Mouse (Mus musculus): Measurements from ENCODE around the gene Gm10309. TPM values are rescaled to one million over a fixed set of nuclear protein-coding genes. Genes with fewer than 3 reads are reported as not detected.

Gene Gm10309
- polyA plus RNA-seq, 1 experiment from 2014 or later = 0.24 TPM

DNA sequence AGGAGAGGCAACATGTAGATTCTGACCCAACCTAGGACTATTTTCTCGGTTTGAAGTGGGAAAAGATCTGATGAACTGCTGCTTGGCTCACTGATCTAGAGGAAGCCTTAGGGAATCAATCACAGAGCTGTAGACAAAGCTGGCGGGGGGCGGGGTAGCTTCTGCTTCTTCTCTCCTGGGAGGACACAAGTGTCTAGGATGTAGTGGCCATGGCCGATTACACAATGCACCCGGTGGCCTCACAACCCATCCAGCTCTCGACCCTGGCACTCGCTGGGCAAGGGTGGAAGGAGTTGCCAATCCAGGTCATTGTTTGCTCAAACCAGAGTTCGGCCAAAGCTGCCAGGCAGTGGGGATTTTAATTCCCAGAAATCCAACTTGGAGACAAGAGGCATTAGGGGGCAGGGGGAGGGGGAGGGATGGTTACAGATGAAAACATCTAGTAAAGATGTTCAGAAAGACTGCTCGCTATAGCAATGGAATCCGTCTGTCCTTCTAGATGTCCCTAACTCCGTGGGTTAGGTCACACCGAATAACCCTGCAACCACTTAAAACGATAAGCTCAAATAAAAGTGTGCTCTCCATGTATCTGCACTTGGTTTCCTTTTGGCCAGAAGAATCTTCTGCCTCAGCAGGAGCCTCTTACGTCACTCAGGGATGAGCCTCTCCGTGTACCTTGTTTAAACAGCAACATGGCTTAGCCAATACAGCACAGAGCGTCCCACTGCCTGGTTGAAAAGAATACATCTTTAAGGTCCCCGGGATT is 27.9 kb upstream of the Gm10309 start:
- H3K4me2 ChIP-seq = no peak overlapping the region
- no peaks in the 10 kb centered on the region for H3K36me3 ChIP-seq (ENCODE audit: control insufficient read depth, insufficient read depth, low read length)
- peak overlapping the region; percentile 22; the same call in 1 of the 2 replicates for H3K27ac ChIP-seq (ENCODE audit: low read depth, low read length)
- ATAC-seq (replicated peaks; ENCODE audit: insufficient number of reproducible peaks, low FRiP score, low TSS enrichment) = no peak
- no peak overlapping the region for H3K4me3 ChIP-seq (ENCODE audit: low read depth, low read length)
- 65% methylated on average over 17 of the region's 17 CpGs for WGBS (ENCODE audit: insufficient replicate concordance)
- H3K9ac ChIP-seq (ENCODE audit: low read depth, low read length) = no peak overlapping the region
- H3K27me3 ChIP-seq (ENCODE audit: control insufficient read depth, insufficient read depth, low read length) = no peaks in the 10 kb centered on the region
- H3K4me1 ChIP-seq (ENCODE audit: control insufficient read depth, insufficient read depth, low read length) = peaks cover 38% of the 10 kb centered on the region
- no peaks in the 10 kb centered on the region for H3K9me3 ChIP-seq (replicated peaks; ENCODE audit: control insufficient read depth, low read length)

DNA sequence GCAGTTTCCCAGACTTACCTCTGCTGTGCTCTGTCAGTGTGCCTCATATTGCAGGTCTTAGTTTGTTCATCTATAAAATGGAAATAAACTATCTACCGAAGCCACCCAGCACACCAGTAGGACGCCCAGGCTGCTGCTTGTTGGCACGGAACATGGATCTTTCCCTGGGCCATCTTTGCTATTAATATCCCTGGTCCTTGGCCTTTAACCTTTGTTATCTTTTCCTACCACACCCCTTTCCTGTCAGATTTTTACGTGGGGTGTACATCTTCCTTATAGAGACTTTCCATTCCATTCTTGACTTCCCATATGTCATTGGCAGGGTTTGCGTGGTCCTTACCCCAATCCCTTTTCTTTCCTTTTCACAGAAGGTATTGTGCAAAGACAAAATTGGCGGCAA is 26.2 kb upstream of the Gm10309 start:
- Histone ChIP-seq H3K36me3 (ENCODE audit: control insufficient read depth, insufficient read depth, low read length) (no peaks in the 10 kb centered on the region), H3K4me3 (ENCODE audit: low read depth, low read length) (no peak overlapping the region), H3K9ac (ENCODE audit: low read depth, low read length) (no peak overlapping the region), H3K4me1 (ENCODE audit: control insufficient read depth, insufficient read depth, low read length) (peaks cover 27% of the 10 kb centered on the region), H3K27ac (ENCODE audit: low read depth, low read length) (no peak overlapping the region), H3K27me3 (ENCODE audit: control insufficient read depth, insufficient read depth, low read length) (no peaks in the 10 kb centered on the region), H3K4me2 (no peak overlapping the region), H3K9me3 (replicated peaks; ENCODE audit: control insufficient read depth, low read length) (no peaks in the 10 kb centered on the region)
- WGBS (ENCODE audit: insufficient replicate concordance) = 65% methylated on average over 6 of the region's 6 CpGs
- ATAC-seq (replicated peaks; ENCODE audit: insufficient number of reproducible peaks, low FRiP score, low TSS enrichment) = no peak

DNA sequence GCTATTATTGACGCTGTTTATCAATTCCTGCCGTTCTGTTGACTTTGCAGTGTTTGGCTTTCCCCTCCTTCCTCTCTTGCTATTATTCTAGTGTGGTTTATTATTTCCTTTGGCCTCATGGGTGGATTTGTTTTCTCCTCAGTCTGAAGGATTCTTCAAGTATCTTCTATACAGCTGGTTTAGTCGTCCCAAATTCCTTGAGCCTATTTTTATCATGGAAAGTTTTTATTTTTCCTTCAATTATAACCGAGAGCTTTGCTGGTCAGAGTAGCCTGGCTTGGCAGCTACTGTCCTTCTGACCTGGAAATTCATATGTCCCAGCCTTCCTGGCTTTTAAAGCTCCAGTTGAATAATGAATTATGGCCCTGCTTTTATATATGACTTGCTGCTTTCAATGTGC is 24.4 kb upstream of the Gm10309 start:
- Histone ChIP-seq H3K9me3 (replicated peaks; ENCODE audit: control insufficient read depth, low read length) (no peaks in the 10 kb centered on the region), H3K36me3 (ENCODE audit: control insufficient read depth, insufficient read depth, low read length) (no peaks in the 10 kb centered on the region), H3K27ac (ENCODE audit: low read depth, low read length) (no peak overlapping the region), H3K4me3 (ENCODE audit: low read depth, low read length) (no peak overlapping the region), H3K27me3 (ENCODE audit: control insufficient read depth, insufficient read depth, low read length) (no peaks in the 10 kb centered on the region), H3K4me2 (no peak overlapping the region), H3K9ac (ENCODE audit: low read depth, low read length) (no peak overlapping the region), H3K4me1 (ENCODE audit: control insufficient read depth, insufficient read depth, low read length) (peaks cover 27% of the 10 kb centered on the region)
- WGBS (ENCODE audit: insufficient replicate concordance) = 54% methylated on average over 4 of the region's 4 CpGs
- no peak for ATAC-seq (replicated peaks; ENCODE audit: insufficient number of reproducible peaks, low FRiP score, low TSS enrichment)

GRCm38 (mm10) chr17:86529003-86529402 is 24.0 kb upstream of the Gm10309 start:
- no peaks in the 10 kb centered on the region for H3K9me3 ChIP-seq (replicated peaks; ENCODE audit: control insufficient read depth, low read length)
- no peaks in the 10 kb centered on the region for H3K36me3 ChIP-seq (ENCODE audit: control insufficient read depth, insufficient read depth, low read length)
- no peak overlapping the region for H3K4me2 ChIP-seq
- peaks cover 27% of the 10 kb centered on the region for H3K4me1 ChIP-seq (ENCODE audit: control insufficient read depth, insufficient read depth, low read length)
- H3K9ac ChIP-seq (ENCODE audit: low read depth, low read length) = no peak overlapping the region
- no peak overlapping the region for H3K27ac ChIP-seq (ENCODE audit: low read depth, low read length)
- H3K4me3 ChIP-seq (ENCODE audit: low read depth, low read length) = no peak overlapping the region
- no peaks in the 10 kb centered on the region for H3K27me3 ChIP-seq (ENCODE audit: control insufficient read depth, insufficient read depth, low read length)
- 62% methylated on average over 10 of the region's 10 CpGs for WGBS (ENCODE audit: insufficient replicate concordance)
- no peak for ATAC-seq (replicated peaks; ENCODE audit: insufficient number of reproducible peaks, low FRiP score, low TSS enrichment)

DNA sequence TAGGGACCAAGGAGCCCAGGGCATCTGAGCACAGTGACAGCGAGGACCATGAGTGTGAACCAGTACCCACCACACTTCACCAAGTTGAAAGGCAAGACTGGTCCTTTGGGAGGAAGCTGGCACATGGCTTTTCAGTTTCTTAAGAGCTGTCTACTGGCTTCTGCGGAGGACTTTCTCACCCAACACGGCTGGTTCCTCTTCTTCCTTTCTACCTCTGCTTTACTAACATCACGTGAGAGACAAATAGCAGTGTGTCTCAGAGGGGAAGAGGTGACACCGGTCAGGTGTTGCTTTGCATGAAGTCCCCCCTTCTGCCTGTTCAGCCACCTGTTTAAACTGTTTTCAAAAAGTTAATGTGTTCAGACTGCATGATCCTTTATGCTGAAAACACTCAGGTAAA is 22.3 kb upstream of the Gm10309 start:
- no peaks in the 10 kb centered on the region for H3K36me3 ChIP-seq (ENCODE audit: control insufficient read depth, insufficient read depth, low read length)
- H3K4me3 ChIP-seq (ENCODE audit: low read depth, low read length) = no peak overlapping the region
- no peaks in the 10 kb centered on the region for H3K27me3 ChIP-seq (ENCODE audit: control insufficient read depth, insufficient read depth, low read length)
- no peak overlapping the region for H3K4me2 ChIP-seq
- no peaks in the 10 kb centered on the region for H3K9me3 ChIP-seq (replicated peaks; ENCODE audit: control insufficient read depth, low read length)
- H3K4me1 ChIP-seq (ENCODE audit: control insufficient read depth, insufficient read depth, low read length) = peaks cover 14% of the 10 kb centered on the region
- H3K27ac ChIP-seq (ENCODE audit: low read depth, low read length) = no peak overlapping the region
- H3K9ac ChIP-seq (ENCODE audit: low read depth, low read length) = no peak overlapping the region
- no peak for ATAC-seq (replicated peaks; ENCODE audit: insufficient number of reproducible peaks, low FRiP score, low TSS enrichment)
- WGBS (ENCODE audit: insufficient replicate concordance) = 88% methylated on average over 5 of the region's 5 CpGs

DNA sequence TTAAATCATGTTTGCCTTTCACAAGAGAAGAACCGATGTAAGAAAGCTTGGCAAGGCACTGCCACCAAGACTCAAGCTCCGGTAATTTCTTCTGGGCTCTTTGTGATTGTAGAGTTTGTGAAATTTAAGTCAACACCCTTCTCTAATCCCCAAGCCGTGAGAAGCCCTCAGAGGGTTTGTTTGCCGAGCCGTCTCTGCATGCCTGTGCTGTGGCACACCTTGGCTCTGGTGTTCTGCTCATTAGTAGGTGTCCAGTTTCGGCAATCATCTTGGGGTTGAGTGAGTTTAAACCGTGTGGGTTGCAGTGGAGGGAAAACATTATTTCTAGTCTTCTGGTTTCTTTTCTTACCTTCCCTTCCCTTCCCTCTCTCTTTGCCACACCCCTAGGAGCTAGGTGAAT is 21.0 kb upstream of the Gm10309 start:
- ATAC-seq (replicated peaks; ENCODE audit: insufficient number of reproducible peaks, low FRiP score, low TSS enrichment) = no peak
- H3K36me3 ChIP-seq (ENCODE audit: control insufficient read depth, insufficient read depth, low read length) = no peaks in the 10 kb centered on the region
- WGBS (ENCODE audit: insufficient replicate concordance) = 86% methylated on average over 7 of the region's 7 CpGs

DNA sequence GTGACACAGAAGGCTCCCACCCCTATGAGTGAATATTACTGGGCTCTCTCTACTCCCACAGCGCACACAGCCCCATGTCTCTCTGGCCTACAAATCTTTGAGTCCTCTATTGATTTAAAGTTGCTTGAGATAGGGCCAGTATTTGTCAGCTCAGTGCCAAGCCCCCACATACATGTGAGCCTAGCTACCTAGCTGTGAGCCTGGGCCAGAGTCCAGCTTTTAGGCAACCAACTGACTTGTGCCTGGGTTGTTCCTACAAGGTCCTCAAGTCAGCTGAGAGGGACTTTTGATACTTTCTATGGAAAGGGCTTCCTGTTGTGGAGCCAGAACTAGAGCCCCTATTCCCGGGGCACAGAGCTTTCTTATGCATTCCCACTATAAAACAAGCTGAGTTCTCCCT is 20.0 kb upstream of the Gm10309 start:
- no peak overlapping the region for H3K27ac ChIP-seq (ENCODE audit: low read depth, low read length)
- H3K4me3 ChIP-seq (ENCODE audit: low read depth, low read length) = no peak overlapping the region
- WGBS (ENCODE audit: insufficient replicate concordance) = 79% methylated on average over 2 of the region's 2 CpGs
- no peaks in the 10 kb centered on the region for H3K27me3 ChIP-seq (ENCODE audit: control insufficient read depth, insufficient read depth, low read length)
- H3K36me3 ChIP-seq (ENCODE audit: control insufficient read depth, insufficient read depth, low read length) = no peaks in the 10 kb centered on the region
- no peak overlapping the region for H3K9ac ChIP-seq (ENCODE audit: low read depth, low read length)
- H3K4me1 ChIP-seq (ENCODE audit: control insufficient read depth, insufficient read depth, low read length) = peaks cover 8% of the 10 kb centered on the region
- no peak overlapping the region for H3K4me2 ChIP-seq
- no peak for ATAC-seq (replicated peaks; ENCODE audit: insufficient number of reproducible peaks, low FRiP score, low TSS enrichment)
- H3K9me3 ChIP-seq (replicated peaks; ENCODE audit: control insufficient read depth, low read length) = no peaks in the 10 kb centered on the region

More for the DNA sequence above, 21.0 kb upstream of the Gm10309 start:
- Histone ChIP-seq H3K9me3 (replicated peaks; ENCODE audit: control insufficient read depth, low read length) (no peaks in the 10 kb centered on the region), H3K27me3 (ENCODE audit: control insufficient read depth, insufficient read depth, low read length) (no peaks in the 10 kb centered on the region), H3K9ac (ENCODE audit: low read depth, low read length) (no peak overlapping the region), H3K4me1 (ENCODE audit: control insufficient read depth, insufficient read depth, low read length) (peaks cover 14% of the 10 kb centered on the region), H3K27ac (ENCODE audit: low read depth, low read length) (no peak overlapping the region), H3K4me2 (no peak overlapping the region), H3K4me3 (ENCODE audit: low read depth, low read length) (no peak overlapping the region)

- no peak overlapping the region for H3K27ac ChIP-seq (ENCODE audit: low read depth, low read length)
- H3K9me3 ChIP-seq (replicated peaks; ENCODE audit: control insufficient read depth, low read length) = no peaks in the 10 kb centered on the region
- no peaks in the 10 kb centered on the region for H3K27me3 ChIP-seq (ENCODE audit: control insufficient read depth, insufficient read depth, low read length)
- no peak for ATAC-seq (replicated peaks; ENCODE audit: insufficient number of reproducible peaks, low FRiP score, low TSS enrichment)
- H3K4me2 ChIP-seq = no peak overlapping the region
- WGBS (ENCODE audit: insufficient replicate concordance) = 90% methylated on average over 10 of the region's 10 CpGs
- no peak overlapping the region for H3K9ac ChIP-seq (ENCODE audit: low read depth, low read length)
- no peaks in the 10 kb centered on the region for H3K4me1 ChIP-seq (ENCODE audit: control insufficient read depth, insufficient read depth, low read length)
- no peaks in the 10 kb centered on the region for H3K36me3 ChIP-seq (ENCODE audit: control insufficient read depth, insufficient read depth, low read length)
- H3K4me3 ChIP-seq (ENCODE audit: low read depth, low read length) = no peak overlapping the region
These were observed 18.8 kb upstream of the Gm10309 start for GRCm38 (mm10) chr17:86523843-86524242.

DNA sequence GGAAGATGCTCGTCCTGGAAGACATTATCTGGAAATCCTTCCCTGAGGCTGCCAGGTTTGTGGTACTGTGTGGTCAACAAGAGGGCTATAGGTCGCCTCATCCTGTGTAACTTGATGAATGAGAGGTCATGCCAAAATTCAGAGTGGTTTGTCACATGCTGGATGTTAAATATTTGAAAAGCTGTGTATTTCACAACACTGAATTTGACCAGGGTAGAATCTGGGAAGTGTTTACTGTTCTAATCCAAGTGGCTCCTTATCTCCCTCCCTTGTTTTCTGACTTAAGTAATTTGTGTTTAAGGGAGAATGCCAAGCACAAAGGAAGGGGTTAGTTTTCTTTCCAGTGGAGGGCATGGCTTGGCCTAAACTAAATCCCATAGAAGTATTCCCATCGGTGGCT is 18.3 kb upstream of the Gm10309 start:
- H3K4me3 ChIP-seq (ENCODE audit: low read depth, low read length) = no peak overlapping the region
- no peak overlapping the region for H3K27ac ChIP-seq (ENCODE audit: low read depth, low read length)
- 58% methylated on average over 3 of the region's 3 CpGs for WGBS (ENCODE audit: insufficient replicate concordance)
- no peak for ATAC-seq (replicated peaks; ENCODE audit: insufficient number of reproducible peaks, low FRiP score, low TSS enrichment)
- H3K4me1 ChIP-seq (ENCODE audit: control insufficient read depth, insufficient read depth, low read length) = no peaks in the 10 kb centered on the region
- H3K27me3 ChIP-seq (ENCODE audit: control insufficient read depth, insufficient read depth, low read length) = no peaks in the 10 kb centered on the region
- H3K9me3 ChIP-seq (replicated peaks; ENCODE audit: control insufficient read depth, low read length) = no peaks in the 10 kb centered on the region
- no peak overlapping the region for H3K9ac ChIP-seq (ENCODE audit: low read depth, low read length)
- H3K36me3 ChIP-seq (ENCODE audit: control insufficient read depth, insufficient read depth, low read length) = no peaks in the 10 kb centered on the region
- H3K4me2 ChIP-seq = no peak overlapping the region
